Mouse (Mus musculus) olfactory bulb, adult 2 months (tissue): ENCODE results near the gene Ankrd31.

Source experiments
- CTCF ChIP-seq: fragments of 200-500 bp; IDR thresholded peaks from 2 replicates; pipeline ENCODE4 v1.5.1; 2012; ENCODE audit warnings: low read depth, mild to moderate bottlenecking, low read length, moderate library complexity; ENCODE audit not compliant: insufficient read depth
- POLR2A ChIP-seq: fragments of 200-500 bp; IDR thresholded peaks from 2 replicates; pipeline ENCODE4 v1.6.1; 2012; ENCODE audit warnings: mild to moderate bottlenecking, low read depth, low read length, moderate library complexity; ENCODE audit not compliant: insufficient read depth

DNA sequence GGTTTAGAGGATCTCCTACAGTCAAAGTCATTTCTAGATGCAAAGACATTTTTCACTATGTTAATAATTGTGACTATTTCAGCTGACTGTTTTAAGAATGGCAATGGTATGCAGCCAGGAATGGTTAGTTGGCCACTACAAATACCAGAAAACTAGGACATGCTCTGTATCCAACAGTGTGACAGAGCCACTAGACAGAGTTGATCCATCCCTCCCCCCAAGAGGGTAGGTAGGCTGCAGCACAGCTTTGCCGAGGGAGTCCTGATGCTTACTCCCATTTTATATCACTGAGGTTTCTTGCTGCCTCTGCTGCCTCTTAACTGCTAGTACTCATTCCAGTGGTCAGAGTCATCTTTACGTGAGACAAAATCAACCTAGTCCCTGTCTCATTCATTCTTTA, 147.1 kb downstream of the Ankrd31 start:
- TF ChIP-seq CTCF = no peak
- TF ChIP-seq POLR2A = no peak
